Mouse (Mus musculus) myocyte (in vitro differentiated cells): ENCODE measurements around the gene Clec2l.

ENCODE experiments used
- POLR2A ChIP-seq: IDR thresholded peaks from one replicate; pipeline ENCODE4 v1.6.1; 2011; ENCODE audit warnings: low read depth, mild to moderate bottlenecking, control low read depth, moderate library complexity; ENCODE audit not compliant: insufficient read length
- POLR2AphosphoS2 ChIP-seq: IDR thresholded peaks from one replicate; pipeline ENCODE4 v1.6.1; 2011; ENCODE audit warnings: low read depth, control low read depth; ENCODE audit not compliant: insufficient read length

- no peak for TF ChIP-seq POLR2A
- TF ChIP-seq POLR2AphosphoS2 = no peak
Measured at GRCm38 (mm10) chr6:38640401-38640800, 22.5 kb upstream of the Clec2l start.
